Mouse (Mus musculus) bone marrow macrophage, adult 2 months (primary cell): ENCODE data around the gene Angel1.

Source experiments
- CTCF ChIP-seq: IDR thresholded peaks from 2 replicates; pipeline ENCODE4 v1.5.1; 2012; ENCODE audit warnings: low read depth, mild to moderate bottlenecking, low read length, moderate library complexity
- POLR2A ChIP-seq: IDR thresholded peaks from 2 replicates; pipeline ENCODE4 v1.6.1; 2012; ENCODE audit warnings: mild to moderate bottlenecking, low read depth, low read length, borderline replicate concordance

DNA sequence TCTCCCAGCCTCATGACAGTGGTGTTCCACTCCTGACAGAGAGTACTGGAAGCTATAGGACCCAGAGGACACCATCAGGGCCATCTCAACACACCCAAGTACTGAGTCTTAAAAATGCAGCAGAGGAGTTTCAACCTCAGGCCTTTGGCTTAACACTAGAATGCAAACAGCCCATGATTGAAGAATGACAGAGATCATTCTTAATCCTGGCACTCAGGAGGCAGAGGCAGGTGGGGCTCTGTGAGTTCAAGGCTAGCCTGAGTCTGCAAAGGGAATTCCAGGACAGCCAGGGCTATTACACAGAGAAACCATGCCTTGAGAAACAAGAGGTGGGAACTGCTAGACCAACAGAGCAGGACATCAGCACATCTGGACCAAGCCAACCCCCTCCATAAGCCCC is 43.6 kb upstream of the Angel1 start:
- no peak for TF ChIP-seq CTCF
- no peak for TF ChIP-seq POLR2A
